Mouse (Mus musculus) thymus, adult 2 months (tissue): ENCODE results near the gene Ak5. TPM values are rescaled to one million over a fixed set of nuclear protein-coding genes. Genes with fewer than 3 reads are reported as not detected.

Experiments used
- DNase-seq: peaks from one replicate; pipeline ENCODE4 v3.0.0; 2021
- H3K27ac ChIP-seq: fragments of 200-500 bp; 2 replicates; pipeline ENCODE4 v1.5.1; 2012; ENCODE audit warnings: low read length, control low read depth; ENCODE audit not compliant: control insufficient read depth, insufficient read depth
- H3K27me3 ChIP-seq: fragments of 200-500 bp; 2 replicates; pipeline ENCODE4 v1.6.1; 2012; ENCODE audit warnings: mild to moderate bottlenecking, low read length, moderate library complexity, mixed read lengths; ENCODE audit not compliant: control insufficient read depth, insufficient read depth
- H3K36me3 ChIP-seq: fragments of 200-500 bp; 2 replicates; pipeline ENCODE4 v1.6.1; 2012; ENCODE audit warnings: mild to moderate bottlenecking, low read length, moderate library complexity; ENCODE audit not compliant: control insufficient read depth, insufficient read depth
- H3K4me1 ChIP-seq: fragments of 200-500 bp; replicated peaks from 2 replicates; pipeline ENCODE4 v1.6.1; 2012; ENCODE audit warnings: low read length; ENCODE audit not compliant: control insufficient read depth, insufficient read depth
- H3K4me3 ChIP-seq: fragments of 200-500 bp; 2 replicates; pipeline ENCODE4 v1.5.1; 2012; ENCODE audit warnings: mild to moderate bottlenecking, low read length, control low read depth, moderate library complexity; ENCODE audit not compliant: control insufficient read depth, insufficient read depth
- CTCF ChIP-seq: fragments of 200-500 bp; IDR thresholded peaks from 2 replicates; pipeline ENCODE4 v1.5.1; 2012; ENCODE audit warnings: mild to moderate bottlenecking, control low read depth, low read length, moderate library complexity, borderline replicate concordance; ENCODE audit not compliant: control insufficient read depth, poor library complexity, insufficient read depth; ENCODE audit errors: extremely low read depth
- POLR2A ChIP-seq: fragments of 200-500 bp; IDR thresholded peaks from 2 replicates; pipeline ENCODE4 v1.6.1; 2012; ENCODE audit warnings: mild to moderate bottlenecking, low read length, control low read depth, moderate library complexity; ENCODE audit not compliant: control insufficient read depth, poor library complexity, insufficient read depth; ENCODE audit errors: extremely low read depth
- WGBS: fragments of 180-500 bp; shearing (Covaris S2); methylation state at CpG from one replicate; pipeline ENCODE4 v1.1.7; 2018; 5-methylcytosine and 5-hydroxymethylcytosine counted together
- polyA plus RNA-seq: library from polyadenylated mRNA; depleted of rRNA; stranded (reverse); fragments of >200 nt; gene quantifications from 2 replicates; pipeline ENCODE4 v1.2.3, GENCODE M21; 2012; rRNA removed

Ak5 gene
- polyA plus RNA-seq, 1 experiment: 0.61 TPM

DNA sequence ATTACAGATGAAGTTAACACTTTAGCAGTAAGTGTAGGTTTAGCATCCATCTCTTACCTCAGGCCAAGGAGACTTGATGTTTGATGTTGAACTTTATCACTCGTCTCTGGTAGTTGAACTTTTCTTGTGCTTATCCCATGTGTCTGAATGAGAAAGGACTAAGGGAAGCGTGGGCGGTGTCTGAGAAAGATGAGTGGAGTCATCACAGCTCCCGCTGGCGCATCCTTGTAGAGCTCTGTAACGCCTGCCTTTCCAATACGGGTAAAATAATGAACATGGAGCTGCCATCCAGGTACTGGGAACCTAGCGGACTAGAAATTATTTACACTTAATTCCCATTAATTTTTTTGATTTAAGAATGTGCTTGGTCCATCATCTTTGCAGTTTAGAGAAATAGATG is 239.2 kb downstream of the Ak5 start:
- Histone ChIP-seq H3K36me3 (peaks cover 15% of the 10 kb centered on the region), H3K4me1 (no peaks in the 10 kb centered on the region), H3K27ac (no peak overlapping the region), H3K27me3 (no peaks in the 10 kb centered on the region), H3K4me3 (no peak overlapping the region)
- DNase-seq: no peak
- no peak for TF ChIP-seq POLR2A
- no peak for TF ChIP-seq CTCF
- 97% methylated on average over 8 of the region's 8 CpGs for WGBS

Other genes starting within 250 kb of the Ak5 start
- 10.9 and 12.8 TPM in 2 replicates for gene Pigk, start 45.7 kb upstream of the Ak5 start, polyA plus RNA-seq